Mouse (Mus musculus) forebrain, embryonic 11.5 days (tissue): ENCODE results near the gene Nodal. TPM values are rescaled to one million over a fixed set of nuclear protein-coding genes. Genes with fewer than 3 reads are reported as not detected.

ENCODE experiments used
- ATAC-seq: fragments of 200-750 bp; cut with Nextera tagmentation; replicated peaks from 2 replicates; pipeline ENCODE4 v1.8.0; 2017; ENCODE audit warnings: moderate TSS enrichment; ENCODE audit not compliant: low FRiP score
- DNase-seq: peaks from one replicate; pipeline ENCODE4 v3.0.0-alpha.2; 2017; ENCODE audit warnings: low spot score
- H3K27ac ChIP-seq: fragments of 300-500 bp; sonication (generic); 2 replicates; pipeline ENCODE4 v1.5.1; 2014; ENCODE audit warnings: low read depth, low read length
- H3K27me3 ChIP-seq: fragments of 300-500 bp; sonication (generic); 2 replicates; pipeline ENCODE4 v1.6.1; 2014; ENCODE audit warnings: mild to moderate bottlenecking, low read length, mixed read lengths; ENCODE audit not compliant: control insufficient read depth, insufficient read depth
- H3K36me3 ChIP-seq: fragments of 300-500 bp; sonication (generic); 2 replicates; pipeline ENCODE4 v1.6.1; 2014; ENCODE audit warnings: mild to moderate bottlenecking, low read length, moderate library complexity, mixed read lengths; ENCODE audit not compliant: control insufficient read depth, insufficient read depth
- H3K4me1 ChIP-seq: fragments of 300-500 bp; sonication (generic); replicated peaks from 2 replicates; pipeline ENCODE4 v1.6.1; 2014; ENCODE audit warnings: low read length, mixed read lengths; ENCODE audit not compliant: control insufficient read depth, insufficient read depth
- H3K4me2 ChIP-seq: fragments of 300-500 bp; sonication (generic); 2 replicates; pipeline ENCODE4 v1.6.1; 2014; ENCODE audit warnings: low read depth, mild to moderate bottlenecking, low read length, moderate library complexity, mixed read lengths; ENCODE audit not compliant: severe bottlenecking
- H3K4me3 ChIP-seq: fragments of 300-500 bp; sonication (generic); 2 replicates; pipeline ENCODE4 v1.5.1; 2014; ENCODE audit warnings: low read depth, low read length
- H3K9ac ChIP-seq: fragments of 300-500 bp; sonication (generic); 2 replicates; pipeline ENCODE4 v1.6.1; 2014; ENCODE audit warnings: low read length
- H3K9me3 ChIP-seq: fragments of 300-500 bp; sonication (generic); 2 replicates; pipeline ENCODE4 v1.6.1; 2016; ENCODE audit warnings: low read length, mixed read lengths; ENCODE audit not compliant: control insufficient read depth
- WGBS: fragments of 180-500 bp; shearing (Covaris S2); extraction: QIAGEN DNeasy Blood & Tissue Kit; methylation state at CpG from one replicate; pipeline ENCODE4 v1.1.7; 2014; 5-methylcytosine and 5-hydroxymethylcytosine counted together
- polyA plus RNA-seq: library from polyadenylated mRNA; unstranded; fragments of >200 nt; fragmentation: Nextera tagmentation; extraction: Ambion mirVana; gene quantifications from 2 replicates; pipeline ENCODE4 v1.2.1, GENCODE M21; 2014

Nodal gene
- not detected in 2 replicates for polyA plus RNA-seq

DNA sequence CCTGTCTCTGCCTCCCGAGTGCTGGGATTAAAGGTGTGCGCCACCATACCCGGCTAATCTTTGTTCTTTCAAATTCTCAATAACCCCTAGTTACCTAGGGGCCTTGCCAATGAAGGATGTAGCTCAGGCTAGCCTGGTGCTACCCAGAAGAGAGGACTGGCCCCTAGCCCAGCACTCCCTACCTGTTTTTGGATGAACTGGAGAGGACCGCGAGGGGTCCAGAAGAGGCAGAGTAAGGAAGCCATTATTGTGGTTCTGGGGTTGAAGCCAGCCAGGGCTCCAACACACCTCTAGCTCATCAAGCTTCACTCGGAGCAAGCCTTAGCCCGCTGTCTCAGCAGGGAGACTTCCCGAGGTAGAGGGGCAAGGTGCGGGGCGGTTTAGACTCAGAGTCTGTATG lies at the start of gene Nodal:
TSS of gene Nodal (plus strand) at position 301 of the 400 bp plus-strand sequence.
- no peak within 1 kb of the TSS for H3K27ac ChIP-seq
- 0 out of 2 replicates have a peak, but pooled peaks cover 5% of the 10 kb centered on the region for H3K4me1 ChIP-seq
- H3K4me3 ChIP-seq = peak within 1 kb of the TSS; percentile 39
- 0 out of 2 replicates have a peak, but pooled peaks have one; percentile 24 for ATAC-seq
- 33% methylated on average over 10 of the region's 10 CpGs for WGBS
- no peaks in the 10 kb centered on the region for H3K36me3 ChIP-seq
- peak within 1 kb of the TSS; percentile 74 for H3K4me2 ChIP-seq
- no peak for DNase-seq
- peaks cover 37% of the 10 kb centered on the region for H3K27me3 ChIP-seq
- peak within 1 kb of the TSS; percentile 47 for H3K9ac ChIP-seq
- no peaks in the 10 kb centered on the region for H3K9me3 ChIP-seq

DNA sequence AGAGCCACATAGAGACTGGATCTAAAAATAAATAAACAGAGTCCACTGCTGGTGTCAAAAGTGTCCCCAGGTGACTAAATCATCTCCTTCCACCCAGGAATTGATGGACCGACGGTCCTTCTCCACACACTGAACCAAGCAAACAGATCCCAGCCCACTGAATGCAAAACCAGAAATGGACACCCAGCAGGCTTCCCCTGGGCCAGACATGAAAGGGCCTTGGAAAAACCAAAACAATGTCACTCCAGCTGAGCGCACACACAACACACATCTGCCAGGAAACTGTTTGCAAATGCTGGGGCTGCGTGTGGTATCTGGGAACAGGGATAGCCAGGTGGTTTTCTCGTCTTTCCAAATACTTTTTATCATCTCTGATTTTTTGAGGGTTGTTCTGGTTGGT lies 48.0 kb upstream of the Nodal start:
- Histone ChIP-seq H3K27ac (no peak overlapping the region), H3K4me1 (no peaks in the 10 kb centered on the region)

DNA sequence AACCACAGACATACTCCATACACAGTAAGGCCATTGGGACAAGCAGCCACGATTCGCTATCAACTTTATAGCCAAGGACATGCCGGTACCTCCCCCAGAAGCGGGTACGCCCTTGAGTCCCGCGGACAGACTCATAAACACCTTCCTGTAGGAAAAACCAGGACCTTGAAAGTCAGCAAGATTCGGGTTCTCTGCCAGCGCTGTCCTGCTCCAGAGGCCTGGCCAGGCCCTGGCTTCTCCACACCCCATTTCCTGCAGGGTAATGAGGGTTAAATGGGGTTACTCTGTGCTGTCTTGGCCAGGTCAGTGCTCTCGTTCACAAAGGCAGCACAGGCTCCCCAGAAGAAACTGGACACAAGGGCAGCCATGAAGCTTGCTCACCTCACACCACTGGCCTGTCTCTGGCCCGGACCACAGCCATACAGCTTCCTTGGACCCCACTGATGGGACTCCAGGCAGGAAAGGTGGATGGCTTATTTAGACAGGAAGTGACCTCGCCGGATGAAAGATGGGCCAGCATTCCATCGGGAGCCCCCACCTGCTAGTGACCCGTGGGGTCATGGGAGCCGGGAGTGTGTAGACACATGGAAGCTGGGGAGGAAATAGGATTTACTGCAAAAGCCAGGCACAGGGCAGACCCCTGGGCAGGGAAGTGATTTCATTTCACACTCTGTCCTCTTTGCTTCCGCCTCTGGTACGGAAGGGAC lies 47.3 kb upstream of the Nodal start:
- Histone ChIP-seq H3K9me3 (no peaks in the 10 kb centered on the region), H3K9ac (no peak overlapping the region), H3K27ac (no peak overlapping the region), H3K4me3 (no peak overlapping the region), H3K36me3 (no peaks in the 10 kb centered on the region), H3K4me1 (0 out of 2 replicates have a peak, but pooled peaks cover 1% of the 10 kb centered on the region), H3K4me2 (no peak overlapping the region), H3K27me3 (no peaks in the 10 kb centered on the region)
- 74% methylated on average over 18 of the region's 18 CpGs for WGBS
- ATAC-seq (no peak), DNase-seq (no peak)

More for the DNA sequence above, 48.0 kb upstream of the Nodal start:
- ATAC-seq (no peak), DNase-seq (no peak)
- Histone ChIP-seq H3K27me3 (no peaks in the 10 kb centered on the region), H3K9ac (no peak overlapping the region), H3K4me3 (no peak overlapping the region), H3K4me2 (no peak overlapping the region), H3K36me3 (no peaks in the 10 kb centered on the region), H3K9me3 (no peaks in the 10 kb centered on the region)
- WGBS = 61% methylated on average over 5 of the region's 5 CpGs

DNA sequence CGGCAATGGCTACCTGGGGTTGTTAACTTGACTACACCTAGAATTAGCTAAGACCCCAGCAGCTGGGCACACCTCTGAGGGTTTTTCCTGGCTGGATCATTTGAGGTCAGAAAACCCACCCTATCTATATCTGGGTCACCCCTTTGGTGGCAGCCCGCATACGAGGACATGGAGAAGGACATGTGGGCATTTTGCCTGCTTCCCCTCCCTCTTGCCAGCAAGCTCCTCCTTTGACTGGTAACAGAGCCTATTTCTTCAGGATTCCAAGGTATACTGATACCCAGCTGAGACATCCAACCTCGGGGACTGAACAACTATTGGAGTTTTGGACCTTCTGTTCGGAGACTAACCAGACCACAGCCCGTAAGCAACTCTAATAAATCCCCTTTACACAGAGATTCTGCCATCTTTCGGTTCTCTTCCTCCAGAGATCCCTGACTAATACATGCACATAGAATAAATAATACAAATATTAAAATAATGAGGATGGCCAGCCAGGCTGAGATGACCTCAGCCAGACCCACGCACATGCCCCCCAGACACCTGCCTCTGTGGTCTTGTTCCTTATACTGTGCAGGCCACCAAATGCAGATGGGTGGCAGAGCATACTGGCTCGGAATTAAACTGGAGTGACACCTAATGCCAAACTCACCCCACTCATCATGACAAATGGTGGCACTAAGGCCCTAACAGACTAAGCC lies 45.7 kb upstream of the Nodal start:
- no peak overlapping the region for H3K4me3 ChIP-seq
- no peak overlapping the region for H3K27ac ChIP-seq
- ATAC-seq (no peak), DNase-seq (no peak)
- no peaks in the 10 kb centered on the region for H3K9me3 ChIP-seq
- 83% methylated on average over 9 of the region's 9 CpGs for WGBS
- no peak overlapping the region for H3K4me2 ChIP-seq
- no peaks in the 10 kb centered on the region for H3K27me3 ChIP-seq
- no peaks in the 10 kb centered on the region for H3K36me3 ChIP-seq
- H3K9ac ChIP-seq = no peak overlapping the region
- H3K4me1 ChIP-seq = 0 out of 2 replicates have a peak, but pooled peaks cover 1% of the 10 kb centered on the region

DNA sequence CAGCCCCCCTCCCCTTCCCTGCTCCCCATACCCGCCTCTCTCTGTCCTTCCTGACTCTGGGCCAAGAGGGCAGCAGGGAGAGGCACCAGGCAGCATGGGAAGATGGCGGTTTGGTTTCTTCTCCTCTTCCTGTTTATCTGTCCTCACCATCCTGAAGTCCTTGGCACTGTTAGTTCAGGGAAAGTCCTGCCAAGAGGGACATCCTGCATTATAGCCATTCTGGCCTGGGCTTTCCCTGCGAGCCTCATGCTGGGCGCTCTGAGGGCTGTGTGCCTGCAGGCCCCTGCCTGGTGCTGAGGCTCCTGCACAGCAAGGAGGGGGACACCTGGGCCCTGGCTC lies 45.2 kb upstream of the Nodal start:
- H3K9me3 ChIP-seq = no peaks in the 10 kb centered on the region
- 73% methylated on average over 4 of the region's 4 CpGs for WGBS
- H3K4me2 ChIP-seq = no peak overlapping the region
- no peak for DNase-seq
- no peak overlapping the region for H3K27ac ChIP-seq
- ATAC-seq = no peak
- 0 out of 2 replicates have a peak, but pooled peaks cover 1% of the 10 kb centered on the region for H3K4me1 ChIP-seq
- H3K9ac ChIP-seq = no peak overlapping the region
- H3K27me3 ChIP-seq = no peaks in the 10 kb centered on the region
- H3K4me3 ChIP-seq = no peak overlapping the region
- no peaks in the 10 kb centered on the region for H3K36me3 ChIP-seq

DNA sequence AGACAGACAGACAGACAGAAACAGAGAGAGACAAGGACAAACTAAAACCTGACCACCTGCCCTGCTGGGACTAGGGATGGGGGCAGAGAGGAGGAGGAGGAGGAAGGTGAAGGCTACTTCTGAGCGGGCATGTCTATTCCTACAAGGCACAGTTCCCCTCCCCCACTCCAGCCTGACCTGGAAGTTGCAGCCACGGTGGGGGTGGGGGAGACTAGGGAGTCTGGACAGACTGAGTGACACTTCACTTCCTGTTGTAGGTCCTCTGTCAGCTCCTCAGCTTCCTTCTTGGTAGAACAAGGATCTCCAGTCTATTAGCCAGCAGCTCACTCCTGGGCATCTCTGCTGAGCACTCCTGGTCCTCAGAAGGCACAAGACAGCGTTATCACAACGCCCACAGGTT lies 43.7 kb upstream of the Nodal start:
- no peak overlapping the region for H3K9ac ChIP-seq
- H3K4me3 ChIP-seq = no peak overlapping the region
- no peak overlapping the region for H3K27ac ChIP-seq
- H3K4me1 ChIP-seq = 0 out of 2 replicates have a peak, but pooled peaks cover 1% of the 10 kb centered on the region
- no peaks in the 10 kb centered on the region for H3K36me3 ChIP-seq
- WGBS = 60% methylated on average over 4 of the region's 4 CpGs
- ATAC-seq (no peak), DNase-seq (no peak)
- no peaks in the 10 kb centered on the region for H3K27me3 ChIP-seq
- H3K4me2 ChIP-seq = no peak overlapping the region
- H3K9me3 ChIP-seq = no peaks in the 10 kb centered on the region

DNA sequence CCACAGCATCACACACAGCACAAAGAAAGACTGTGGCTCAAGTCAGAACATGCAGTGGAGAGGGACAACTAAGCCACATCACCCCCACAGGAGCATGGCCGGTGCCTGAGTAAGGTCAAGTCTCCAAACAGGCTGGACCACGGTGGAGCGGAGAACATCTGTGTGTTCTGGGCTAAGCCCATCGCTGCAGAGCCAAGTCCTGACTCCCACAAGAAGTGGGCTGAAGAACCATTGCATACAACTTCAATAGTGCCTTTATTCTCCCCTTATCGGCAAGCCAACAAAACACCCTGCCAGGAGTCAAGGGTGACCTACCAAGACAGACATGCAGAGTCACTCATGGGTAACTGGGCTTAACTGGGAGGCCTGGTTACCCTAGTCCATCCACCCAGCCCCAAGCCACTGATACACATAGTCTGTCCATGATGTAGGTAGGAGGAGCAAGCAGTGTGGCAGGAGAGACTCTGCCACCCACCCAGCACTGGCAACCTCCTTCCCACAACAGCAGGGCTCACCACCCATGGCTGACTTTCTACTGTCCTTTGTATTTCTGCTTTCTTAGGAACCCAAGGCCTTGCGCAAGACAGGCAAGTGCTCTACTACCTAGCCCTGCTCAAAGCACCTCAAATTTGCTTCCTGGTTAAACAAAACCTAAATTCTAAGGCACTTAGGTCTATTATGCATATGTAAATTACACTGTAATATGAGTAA lies 42.8 kb upstream of the Nodal start:
- no peak overlapping the region for H3K4me3 ChIP-seq
- 82% methylated on average over 6 of the region's 6 CpGs for WGBS
- 0 out of 2 replicates have a peak, but pooled peaks cover 1% of the 10 kb centered on the region for H3K4me1 ChIP-seq
- no peak for ATAC-seq
- no peak overlapping the region for H3K27ac ChIP-seq
- no peaks in the 10 kb centered on the region for H3K36me3 ChIP-seq
- H3K27me3 ChIP-seq = no peaks in the 10 kb centered on the region
- DNase-seq = no peak
- H3K9me3 ChIP-seq = no peaks in the 10 kb centered on the region
- H3K4me2 ChIP-seq = no peak overlapping the region
- no peak overlapping the region for H3K9ac ChIP-seq

DNA sequence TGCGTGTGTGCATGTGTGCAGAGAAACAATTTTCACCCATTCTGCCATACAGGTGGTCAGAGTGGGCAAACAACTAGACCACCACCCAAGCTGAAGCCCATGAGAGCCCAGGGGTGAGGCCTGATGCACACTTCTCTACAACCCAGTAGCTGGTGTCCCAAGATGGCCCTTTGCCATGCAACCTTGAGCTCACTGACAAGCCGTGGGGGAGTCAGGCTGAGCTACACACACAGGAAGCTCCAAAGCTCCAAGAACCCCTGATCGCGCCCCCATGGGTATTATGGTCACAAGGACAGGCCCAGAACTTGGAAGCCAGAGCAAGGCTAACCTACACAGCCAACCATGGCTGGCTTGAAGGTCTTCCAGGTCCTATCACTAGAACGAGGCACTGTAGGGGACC lies 39.7 kb upstream of the Nodal start:
- WGBS = 94% methylated on average over 5 of the region's 5 CpGs
- ATAC-seq (no peak), DNase-seq (no peak)
- H3K9me3 ChIP-seq = no peaks in the 10 kb centered on the region
- H3K36me3 ChIP-seq = no peaks in the 10 kb centered on the region
- no peak overlapping the region for H3K4me2 ChIP-seq
- peaks cover 11% of the 10 kb centered on the region; the same call in 1 of the 2 replicates for H3K4me1 ChIP-seq
- no peak overlapping the region for H3K9ac ChIP-seq
- no peak overlapping the region for H3K27ac ChIP-seq
- H3K27me3 ChIP-seq = no peaks in the 10 kb centered on the region; the same call in 1 of the 2 replicates
- no peak overlapping the region for H3K4me3 ChIP-seq
